ENCODE assay signal across 8 mouse cellular contexts in genomic region chr6:91978371-91979300, GRCm38 (mm10). TPM values are rescaled to one million over a fixed set of nuclear protein-coding genes. Genes with fewer than 3 reads are reported as not detected.
DNase-seq lines count a peak whose midpoint lies in the region; ATAC-seq and TF ChIP-seq lines count a peak whose summit lies in the region.

Gene Fgd5 (plus strand): TSS chr6:91978878.

- no peaks in the 10 kb centered on the region for H3K4me1 ChIP-seq in embryonic fibroblast, embryonic 13.5 days (ENCODE audit: control insufficient read depth, insufficient read depth, low read length)
- no peaks in the 10 kb centered on the region for H3K4me1 ChIP-seq in limb, embryonic 14.5 days (ENCODE audit: control insufficient read depth, insufficient read depth, low read length)
- peaks cover 6% of the 10 kb centered on the region; the same call in 1 of the 2 replicates for H3K4me1 ChIP-seq in midbrain, embryonic 16.5 days (ENCODE audit: control insufficient read depth, insufficient read depth, low read length)

- no peaks in the 10 kb centered on the region for H3K9me3 ChIP-seq in limb, embryonic 14.5 days (ENCODE audit: control insufficient read depth, low read length)
- H3K9me3 ChIP-seq in midbrain, embryonic 16.5 days (replicated peaks; ENCODE audit: control insufficient read depth, low read length, poor library complexity, severe bottlenecking): no peaks in the 10 kb centered on the region

- peak within 1 kb of the TSS; percentile 58 for H3K9ac ChIP-seq in limb, embryonic 14.5 days (ENCODE audit: low read depth, low read length, severe bottlenecking)
- H3K9ac ChIP-seq in midbrain, embryonic 16.5 days (ENCODE audit: low read depth, low read length): peak within 1 kb of the TSS; percentile 79

- ATAC-seq in limb, embryonic 14.5 days (ENCODE audit: low FRiP score, low read depth): peak; percentile 83
- ATAC-seq in midbrain, embryonic 16.5 days: peak; percentile 78

- peak within 1 kb of the TSS; percentile 16 for H3K4me3 ChIP-seq in embryonic fibroblast, embryonic 13.5 days (ENCODE audit: insufficient read depth, low read length)
- H3K4me3 ChIP-seq in limb, embryonic 14.5 days (replicated peaks; ENCODE audit: low read length): peak within 1 kb of the TSS; percentile 54
- H3K4me3 ChIP-seq in midbrain, embryonic 16.5 days (ENCODE audit: low read depth, low read length): peak within 1 kb of the TSS; percentile 61

- DNase-seq in right cerebral cortex, postnatal 4 days: peak; percentile 24
- DNase-seq in right cerebral cortex, postnatal 25 days: no peak
- DNase-seq in heart, postnatal 25 days (ENCODE audit: low spot score): peak; percentile 46
- DNase-seq in limb, embryonic 14.5 days (ENCODE audit: low spot score): peak; percentile 56
- no peak for DNase-seq in spleen, postnatal 36 days (ENCODE audit: low spot score in 2 of 2)
- DNase-seq in thymus, postnatal 10 days (ENCODE audit: low spot score in 2 of 2): no peak

- H3K27ac ChIP-seq in embryonic fibroblast, embryonic 13.5 days (ENCODE audit: insufficient read depth, low read length): no peak within 1 kb of the TSS
- H3K27ac ChIP-seq in limb, embryonic 14.5 days (replicated peaks; ENCODE audit: low read depth, low read length): no peak within 1 kb of the TSS
- H3K27ac ChIP-seq in midbrain, embryonic 16.5 days (ENCODE audit: low read length): no peak within 1 kb of the TSS

- intact Hi-C loops in heart, postnatal 25 days (cut with DNase I): no loop called here

- peak within 1 kb of the TSS; percentile 96 for H3K4me2 ChIP-seq in limb, embryonic 14.5 days (replicated peaks; ENCODE audit: low read depth, low read length, severe bottlenecking)
- H3K4me2 ChIP-seq in midbrain, embryonic 16.5 days (ENCODE audit: low read length): peak within 1 kb of the TSS; percentile 89

- H3K27me3 ChIP-seq in limb, embryonic 14.5 days (ENCODE audit: control insufficient read depth, insufficient read depth, low read length): peaks cover 8% of the 10 kb centered on the region; the same call in 1 of the 2 replicates
- no peaks in the 10 kb centered on the region for H3K27me3 ChIP-seq in midbrain, embryonic 16.5 days (ENCODE audit: control insufficient read depth, insufficient read depth, low read depth, low read length)

- no peak for TF ChIP-seq POLR2A in embryonic fibroblast, embryonic 13.5 days (IDR thresholded peaks at IDR 0.05; ENCODE audit: low read depth, low read length)
- TF ChIP-seq POLR2A in limb, embryonic 14.5 days (IDR thresholded peaks at IDR 0.05; ENCODE audit: borderline replicate concordance, extremely low read depth, insufficient read depth, insufficient read length): no peak

- H3K36me3 ChIP-seq in limb, embryonic 14.5 days (ENCODE audit: control insufficient read depth, insufficient read depth, low read length): no peaks in the 10 kb centered on the region
- H3K36me3 ChIP-seq in midbrain, embryonic 16.5 days (ENCODE audit: control insufficient read depth, insufficient read depth, low read length): no peaks in the 10 kb centered on the region

- WGBS in limb, embryonic 14.5 days: 2% methylated on average over 29 of the region's 62 CpGs
- WGBS in midbrain, embryonic 16.5 days: 1% methylated on average over 47 of the region's 62 CpGs

- no peak for TF ChIP-seq CTCF in embryonic fibroblast, embryonic 13.5 days (IDR thresholded peaks at IDR 0.05; ENCODE audit: borderline replicate concordance, insufficient read depth, low read length)

RNA-seq across cellular contexts. Expression of gene Fgd5, which starts in this region (rescaled TPM):
- 0.40 and 0.43 TPM in 2 replicates for polyA plus RNA-seq in embryonic fibroblast, embryonic 13.5 days (2011; ENCODE audit: insufficient read length, low read depth, missing spikeins)
- total RNA-seq in heart, postnatal 25 days (2021): 10 to 100 TPM; 24.2 to 26.8 TPM
- polyA plus RNA-seq in limb, embryonic 14.5 days (2012; rRNA removed): 10.0 and 10.9 TPM in 2 replicates
- 8.1 and 8.5 TPM in 2 replicates for polyA plus RNA-seq in limb, embryonic 14.5 days (2014; fragmentation: Nextera tagmentation; extraction: Ambion mirVana)
- polyA plus RNA-seq in midbrain, embryonic 16.5 days (2015; fragmentation: Nextera tagmentation; extraction: Ambion mirVana): 10.0 and 11.2 TPM in 2 replicates

Comparison
In these comparisons a context has a peak if more than half of its experiments do, and no peak if none do; other contexts are left out.
1. DNase-seq: peak in right cerebral cortex, postnatal 4 days (single experiment), heart, postnatal 25 days (single experiment) and limb, embryonic 14.5 days (single experiment); none in right cerebral cortex, postnatal 25 days (single experiment), spleen, postnatal 36 days (0 of 2) and thymus, postnatal 10 days (0 of 2).
2. Peak in every context shown above with its lines, with median percentiles within 50 percentile points of each other: H3K4me3 ChIP-seq.